Comparison of ENCODE assay signal across 9 mouse cellular contexts in the genomic region with DNA sequence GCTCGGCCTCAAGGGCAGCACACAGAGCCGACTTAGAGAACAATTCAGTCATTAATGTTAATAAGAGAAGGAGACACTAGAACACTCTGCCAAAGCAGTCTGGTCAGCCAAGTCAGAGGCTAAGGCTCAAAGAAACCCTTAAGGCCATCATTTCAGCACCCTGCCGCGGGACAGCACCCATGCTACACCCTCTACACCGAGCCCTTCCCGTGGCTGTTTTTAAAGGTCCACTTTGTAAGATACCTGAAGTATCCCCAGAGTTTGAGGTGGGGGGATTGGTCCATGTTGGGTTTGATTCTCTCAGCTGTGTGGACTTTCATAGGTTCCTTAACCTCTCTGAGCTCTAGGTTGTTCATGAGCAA. TPM values are rescaled to one million over a fixed set of nuclear protein-coding genes. Genes with fewer than 3 reads are reported as not detected.
DNase-seq lines count a peak whose midpoint lies in the region; TF ChIP-seq lines count a peak whose summit lies in the region.
"Had no signal": no experiment of that assay in that cellular context is flagged by ENCODE, and none has a peak within 500 bp of the region (broad histone marks: within the 10 kb centered on the region; RNA-seq: fewer than 3 reads in every experiment).

No protein-coding gene starts in this region.

- no peaks in the 10 kb centered on the region for H3K9me3 ChIP-seq in CH12.LX (replicated peaks; ENCODE audit: low read length)
- no peaks in the 10 kb centered on the region for H3K9me3 ChIP-seq in embryonic facial prominence, embryonic 10.5 days
- no peaks in the 10 kb centered on the region for H3K9me3 ChIP-seq in limb, embryonic 10.5 days (replicated peaks)

- no peaks in the 10 kb centered on the region for H3K79me2 ChIP-seq in CH12.LX (replicated peaks; ENCODE audit: control insufficient read depth, extremely low read depth, insufficient read depth, poor library complexity, severe bottlenecking)

- dilution Hi-C loops in CH12.LX (cut with MboI; ENCODE audit: extremely low pct_ligation_motif_present, extremely low pct_unique_long_range_greater_than_20kb, low sequenced_read_pairs), result no loop called here

- H3K9ac ChIP-seq in CH12.LX (ENCODE audit: insufficient read depth, low read depth), result no peak overlapping the region

- peak; percentile 33 for DNase-seq in gastrocnemius, postnatal 14 days
- DNase-seq in gastrocnemius, postnatal 36 days, result no peak
- peak; percentile 33 for DNase-seq in CH12.LX (ENCODE audit: extremely low read depth)
- DNase-seq in embryonic facial prominence, embryonic 10.5 days (ENCODE audit: low spot score), result peak; percentile 76
- peak; percentile 80 for DNase-seq in limb, embryonic 10.5 days (ENCODE audit: low spot score)
- peak; percentile 47 for DNase-seq in retina, postnatal 1 day
- no peak for DNase-seq in layer of hippocampus, postnatal 36 days
- DNase-seq in layer of hippocampus, adult 8-10 months (ENCODE audit: low spot score in 2 of 2), result no peak

- H3K27ac ChIP-seq in CH12.LX (ENCODE audit: insufficient read depth, low read depth), result no peak overlapping the region
- no peak overlapping the region for H3K27ac ChIP-seq in embryonic facial prominence, embryonic 10.5 days (replicated peaks)
- H3K27ac ChIP-seq in limb, embryonic 10.5 days, result no peak overlapping the region
- H3K27ac ChIP-seq: heart, adult 2 months had no signal

- TF ChIP-seq EP300 in CH12.LX (IDR thresholded peaks at IDR 0.05; ENCODE audit: low read length), result no peak

- intact Hi-C loops in gastrocnemius, postnatal 14 days (cut with DNase I; ENCODE audit: low total_unique reads), result no loop called here
- intact Hi-C loops in gastrocnemius, postnatal 36 days (cut with DNase I), result loop anchor here (5.0 kb wide), 1 partner anchor 68 kb away; no protein-coding TSS in a partner anchor

- no peak for TF ChIP-seq CTCF in CH12.LX (conservative IDR thresholded peaks at IDR 0.05 in 1 of 2, IDR thresholded peaks at IDR 0.05 in 1 of 2; ENCODE audit: low read depth in 2 of 2, low read length in 2 of 2)

- H3K27me3 ChIP-seq in CH12.LX (replicated peaks), result peaks cover 91% of the 10 kb centered on the region
- H3K27me3 ChIP-seq in embryonic facial prominence, embryonic 10.5 days (replicated peaks; ENCODE audit: low read depth, poor library complexity, severe bottlenecking), result peaks cover 94% of the 10 kb centered on the region
- H3K27me3 ChIP-seq in limb, embryonic 10.5 days (ENCODE audit: low read depth, poor library complexity, severe bottlenecking), result peaks cover 97% of the 10 kb centered on the region

- H3K36me3 ChIP-seq in CH12.LX (replicated peaks in 1 of 2; ENCODE audit: control insufficient read depth in 1 of 2, insufficient read depth in 1 of 2, low read length in 1 of 2), result no peaks in the 10 kb centered on the region
- no peaks in the 10 kb centered on the region for H3K36me3 ChIP-seq in embryonic facial prominence, embryonic 10.5 days (replicated peaks)
- no peaks in the 10 kb centered on the region for H3K36me3 ChIP-seq in limb, embryonic 10.5 days

- H3K4me3 ChIP-seq in CH12.LX (replicated peaks in 1 of 3; ENCODE audit: low read depth in 2 of 3, low read length in 2 of 3, poor library complexity in 1 of 3), result no peak overlapping the region
- no peak overlapping the region for H3K4me3 ChIP-seq in embryonic facial prominence, embryonic 10.5 days
- no peak overlapping the region for H3K4me3 ChIP-seq in limb, embryonic 10.5 days
- H3K4me3 ChIP-seq: heart, adult 2 months had no signal

- H3K4me1 ChIP-seq in CH12.LX (ENCODE audit: control insufficient read depth in 1 of 2, insufficient read depth in 2 of 2), result peaks cover 6 to 8% of the 10 kb centered on the region in 2 experiments
- H3K4me1 ChIP-seq in embryonic facial prominence, embryonic 10.5 days, result peaks cover 10% of the 10 kb centered on the region
- no peaks in the 10 kb centered on the region; the same call in 1 of the 2 replicates for H3K4me1 ChIP-seq in limb, embryonic 10.5 days

- TF ChIP-seq RAD21 in CH12.LX (IDR thresholded peaks at IDR 0.05; ENCODE audit: low read depth, low read length), result no peak

- H3K4me2 ChIP-seq in CH12.LX (ENCODE audit: insufficient read depth, low read depth, poor library complexity, severe bottlenecking), result no peak overlapping the region

- 8% methylated on average over 6 of the region's 6 CpGs for WGBS in embryonic facial prominence, embryonic 10.5 days
- WGBS in limb, embryonic 10.5 days, result 9% methylated on average over 6 of the region's 6 CpGs

- TF ChIP-seq POLR2A in CH12.LX (IDR thresholded peaks at IDR 0.05; ENCODE audit: low read depth, low read length), result no peak

- in situ Hi-C loops in CH12.LX (cut with MboI; ENCODE audit: low pct_ligation_motif_present, low pct_unique_long_range_greater_than_20kb, low sequenced_read_pairs), result no loop called here

TF ChIP-seq in CH12.LX, 34 proteins besides CTCF, POLR2A, EP300 and RAD21:
- TF ChIP-seq MXI1 (IDR thresholded peaks at IDR 0.05; ENCODE audit: low read depth, low read length) (peak; percentile 50), GABPA (IDR thresholded peaks at IDR 0.05; ENCODE audit: insufficient replicate concordance, low read depth, low read length) (no peak), SIN3A (IDR thresholded peaks at IDR 0.05; ENCODE audit: low read length) (peak; percentile 58; the same call in 1 of the 2 replicates)

RNA-seq across cellular contexts. Expression of gene Zdhhc22, which starts 6.1 kb away (rescaled TPM):
- not detected for total RNA-seq in gastrocnemius, postnatal 14 days (2021)
- not detected for total RNA-seq in gastrocnemius, postnatal 36 days (2021)
- total RNA-seq in CH12.LX (2012; rRNA removed), result not detected in 2 replicates
- total RNA-seq in CH12.LX (2014; rRNA removed), result not detected in 2 replicates
- not detected in 2 replicates for polyA plus RNA-seq in CH12.LX (2012; ENCODE audit: insufficient read length, low read depth)
- polyA plus RNA-seq in embryonic facial prominence, embryonic 10.5 days (2016; fragmentation: Nextera tagmentation; extraction: Ambion mirVana), result 0.05 and 0.06 TPM in 2 replicates
- 0.04 TPM in 2 replicates for polyA plus RNA-seq in limb, embryonic 10.5 days (2016; fragmentation: Nextera tagmentation; extraction: Ambion mirVana)
- 10 to 100 TPM in 1 of 2 experiments, 1 to 10 TPM in 1; 6.8 to 10.6 TPM for total RNA-seq in layer of hippocampus, postnatal 36 days (2021)
- total RNA-seq in layer of hippocampus, adult 8-10 months (2022), result 10 to 100 TPM; 12.3 to 18.3 (median 13.7) TPM
- total RNA-seq: heart, adult 2 months had no signal
- polyA plus RNA-seq: heart, adult 2 months had no signal

RNA-seq across cellular contexts. Expression of gene Tmem63c, which starts 37.0 kb away (rescaled TPM):
- under 1 TPM; 0.07 to 0.10 TPM for total RNA-seq in gastrocnemius, postnatal 14 days (2021)
- not detected for total RNA-seq in gastrocnemius, postnatal 36 days (2021)
- total RNA-seq in CH12.LX (2012; rRNA removed), result 0.04 and 0.08 TPM in 2 replicates
- 0.11 and 0.23 TPM in 2 replicates for total RNA-seq in CH12.LX (2014; rRNA removed)
- 0.34 and 0.53 TPM in 2 replicates for polyA plus RNA-seq in CH12.LX (2012; ENCODE audit: insufficient read length, low read depth)
- polyA plus RNA-seq in embryonic facial prominence, embryonic 10.5 days (2016; fragmentation: Nextera tagmentation; extraction: Ambion mirVana), result 0.13 and 0.25 TPM in 2 replicates
- not detected in 2 replicates for polyA plus RNA-seq in limb, embryonic 10.5 days (2016; fragmentation: Nextera tagmentation; extraction: Ambion mirVana)
- 10 to 100 TPM; 36.2 to 36.4 TPM for total RNA-seq in layer of hippocampus, postnatal 36 days (2021)
- 10 to 100 TPM; 30.7 to 42.1 (median 36.4) TPM for total RNA-seq in layer of hippocampus, adult 8-10 months (2022)

RNA-seq across cellular contexts. Expression of gene Cipc, which starts 37.3 kb away (rescaled TPM):
- 10 to 100 TPM; 20.2 to 20.3 TPM for total RNA-seq in gastrocnemius, postnatal 14 days (2021)
- 10 to 100 TPM; 26.3 to 30.3 TPM for total RNA-seq in gastrocnemius, postnatal 36 days (2021)
- total RNA-seq in CH12.LX (2012; rRNA removed) (18.7 and 19.6 TPM in 2 replicates), CH12.LX (2014; rRNA removed) (15.7 and 16.7 TPM in 2 replicates)
- 17.5 and 20.5 TPM in 2 replicates for polyA plus RNA-seq in CH12.LX (2012; ENCODE audit: insufficient read length, low read depth)
- polyA plus RNA-seq in embryonic facial prominence, embryonic 10.5 days (2016; fragmentation: Nextera tagmentation; extraction: Ambion mirVana), result 35.1 and 37.1 TPM in 2 replicates
- polyA plus RNA-seq in limb, embryonic 10.5 days (2016; fragmentation: Nextera tagmentation; extraction: Ambion mirVana), result 31.8 and 37.7 TPM in 2 replicates
- 10 to 100 TPM; 66.6 to 72.9 TPM for total RNA-seq in layer of hippocampus, postnatal 36 days (2021)
- total RNA-seq in layer of hippocampus, adult 8-10 months (2022), result 10 to 100 TPM; 70.7 to 89.0 (median 86.1) TPM

Comparison
In these comparisons a context has a peak if more than half of its experiments do, and no peak if none do; other contexts are left out.
1. DNase-seq: peak in gastrocnemius, postnatal 14 days (single experiment), CH12.LX (single experiment), embryonic facial prominence, embryonic 10.5 days (single experiment), limb, embryonic 10.5 days (single experiment) and retina, postnatal 1 day (single experiment); none in gastrocnemius, postnatal 36 days (0 of 2), layer of hippocampus, postnatal 36 days (0 of 2) and layer of hippocampus, adult 8-10 months (0 of 2).
2. RNA of gene Zdhhc22, which starts 6.1 kb away (total RNA-seq): 12.3 to 18.3 TPM in layer of hippocampus, adult 8-10 months and 6.8 to 10.6 TPM in layer of hippocampus, postnatal 36 days; not detected in gastrocnemius, postnatal 36 days, not detected in gastrocnemius, postnatal 14 days and not detected in CH12.LX; every median in the first group is over 4 times any median in the second.
3. RNA of gene Tmem63c, which starts 37.0 kb away (total RNA-seq): 30.7 to 42.1 TPM in layer of hippocampus, adult 8-10 months and 36.2 to 36.4 TPM in layer of hippocampus, postnatal 36 days; 0.04 to 0.23 TPM in CH12.LX, 0.07 to 0.10 TPM in gastrocnemius, postnatal 14 days and not detected in gastrocnemius, postnatal 36 days; every median in the first group is over 10 times any median in the second.